Mouse (Mus musculus) forebrain, embryonic 14.5 days (tissue): ENCODE results near the gene Fam161a. TPM values are rescaled to one million over a fixed set of nuclear protein-coding genes. Genes with fewer than 3 reads are reported as not detected.

ENCODE experiments used
- ATAC-seq: fragments of 200-750 bp; cut with Nextera tagmentation; 2 replicates; pipeline ENCODE4 v1.8.0; 2017; ENCODE audit warnings: mild to moderate bottlenecking, moderate library complexity
- DNase-seq: peaks from one replicate; pipeline ENCODE4 v3.0.0-alpha.2; 2015; ENCODE audit warnings: low spot score
- H3K27ac ChIP-seq: fragments of 300-500 bp; sonication (generic); 2 replicates; pipeline ENCODE4 v1.5.1; 2014; ENCODE audit warnings: low read depth, mild to moderate bottlenecking, control low read depth, low read length, moderate library complexity
- H3K27me3 ChIP-seq: fragments of 300-500 bp; sonication (generic); replicated peaks from 2 replicates; pipeline ENCODE4 v1.6.1; 2014; ENCODE audit warnings: low read length, control low read depth, mixed read lengths; ENCODE audit not compliant: control insufficient read depth, insufficient read depth
- H3K36me3 ChIP-seq: fragments of 300-500 bp; sonication (generic); 2 replicates; pipeline ENCODE4 v1.6.1; 2014; ENCODE audit warnings: low read length, control low read depth; ENCODE audit not compliant: control insufficient read depth, insufficient read depth
- H3K4me1 ChIP-seq: fragments of 300-500 bp; sonication (generic); 2 replicates; pipeline ENCODE4 v1.6.1; 2014; ENCODE audit warnings: antibody characterized with exemption, low read length, control low read depth; ENCODE audit not compliant: control insufficient read depth, insufficient read depth
- H3K4me2 ChIP-seq: fragments of 300-500 bp; sonication (generic); 2 replicates; pipeline ENCODE4 v1.6.1; 2014; ENCODE audit warnings: mild to moderate bottlenecking, control low read depth, low read length
- H3K4me3 ChIP-seq: fragments of 300-500 bp; sonication (generic); 2 replicates; pipeline ENCODE4 v1.5.1; 2014; ENCODE audit warnings: low read depth, low read length, control low read depth
- H3K9ac ChIP-seq: fragments of 300-500 bp; sonication (generic); 2 replicates; pipeline ENCODE4 v1.6.1; 2014; ENCODE audit warnings: mild to moderate bottlenecking, low read length, control low read depth, moderate library complexity
- H3K9me3 ChIP-seq: fragments of 300-500 bp; sonication (generic); replicated peaks from 2 replicates; pipeline ENCODE4 v1.6.1; 2016; ENCODE audit warnings: low read length, control low read depth, mixed read lengths; ENCODE audit not compliant: control insufficient read depth
- WGBS: fragments of 180-500 bp; shearing (Covaris S2); extraction: QIAGEN DNeasy Blood & Tissue Kit; methylation state at CpG from one replicate; pipeline ENCODE4 v1.1.7; 2014; 5-methylcytosine and 5-hydroxymethylcytosine counted together
- polyA plus RNA-seq: library from polyadenylated mRNA; unstranded; fragments of >200 nt; fragmentation: Nextera tagmentation; extraction: Ambion mirVana; gene quantifications from 2 replicates; pipeline ENCODE4 v1.2.1, GENCODE M21; 2014

The Fam161a gene
- polyA plus RNA-seq, 1 experiment from 2014 or later, result 3.2 TPM

DNA sequence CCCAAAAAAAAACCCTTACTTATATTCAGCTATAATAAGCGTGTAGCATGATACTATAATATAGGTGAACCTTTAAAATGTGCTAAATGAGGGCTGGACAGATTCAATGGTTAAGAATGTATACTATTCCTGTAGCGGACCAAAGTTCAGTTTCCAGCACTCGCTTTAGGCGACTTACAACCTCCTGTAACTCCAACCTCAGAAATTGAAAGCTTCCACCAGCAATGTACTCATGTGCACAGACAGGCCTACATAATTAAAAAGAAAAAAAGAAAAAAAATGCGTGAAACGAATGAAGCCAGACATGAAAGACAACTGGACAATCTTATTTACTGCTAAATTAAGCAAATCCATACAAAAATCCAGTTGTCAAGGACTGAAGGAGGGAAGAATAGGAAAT, 24.5 kb upstream of the Fam161a start:
- peak overlapping the region; percentile 79 for H3K4me2 ChIP-seq
- H3K9me3 ChIP-seq, result no peaks in the 10 kb centered on the region
- no peaks in the 10 kb centered on the region for H3K27me3 ChIP-seq
- no peak overlapping the region for H3K9ac ChIP-seq
- H3K36me3 ChIP-seq, result peaks cover 11% of the 10 kb centered on the region
- no peak for DNase-seq
- ATAC-seq, result no peak
- no peak overlapping the region for H3K27ac ChIP-seq
- peaks cover 9% of the 10 kb centered on the region for H3K4me1 ChIP-seq
- no peak overlapping the region; the same call in 1 of the 2 replicates for H3K4me3 ChIP-seq
- 72% methylated on average over 6 of the region's 6 CpGs for WGBS

DNA sequence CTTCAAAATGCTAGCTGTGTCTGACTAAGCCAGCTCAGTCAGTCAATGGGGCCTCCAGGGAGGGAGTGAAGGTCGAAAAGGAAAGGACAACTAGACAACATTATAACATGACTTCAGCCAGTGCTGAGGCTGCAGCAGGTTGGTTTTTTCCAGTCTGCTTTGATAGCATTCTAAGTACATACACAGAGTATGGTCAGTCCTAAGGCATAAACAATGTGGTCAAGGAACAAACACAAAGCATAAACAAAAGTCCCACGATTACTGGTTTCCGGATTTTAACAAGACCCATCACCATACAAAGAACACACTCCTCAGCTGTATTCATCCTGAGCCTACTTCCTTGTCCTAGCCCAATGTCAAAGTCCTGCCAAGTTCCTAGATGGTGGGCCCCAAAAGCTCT, 21.8 kb upstream of the Fam161a start:
- WGBS, result 81% methylated on average over 3 of the region's 3 CpGs
- Histone ChIP-seq H3K36me3 (no peaks in the 10 kb centered on the region), H3K9ac (no peak overlapping the region), H3K27ac (no peak overlapping the region), H3K4me1 (peaks cover 6% of the 10 kb centered on the region), H3K9me3 (no peaks in the 10 kb centered on the region), H3K4me2 (no peak overlapping the region), H3K27me3 (no peaks in the 10 kb centered on the region), H3K4me3 (no peak overlapping the region)
- ATAC-seq (no peak), DNase-seq (no peak)

DNA sequence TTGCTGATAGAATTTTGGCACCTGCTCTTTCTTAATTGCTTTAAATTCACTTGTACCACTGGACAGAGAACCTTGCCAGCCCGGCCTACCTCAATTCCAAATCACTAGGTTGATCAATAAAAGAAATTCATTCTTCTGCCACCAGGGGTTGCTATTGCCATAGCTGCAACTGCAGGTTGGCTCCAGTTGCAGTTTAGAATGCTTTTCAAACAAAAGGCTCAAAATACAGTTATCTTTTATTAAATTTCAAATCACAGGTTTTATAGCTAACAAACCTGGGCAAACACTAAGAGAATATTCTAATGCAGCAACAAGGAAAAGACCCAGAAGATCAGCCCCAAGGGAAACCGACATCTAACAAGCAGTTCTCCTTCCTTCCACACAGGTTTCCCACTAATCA, 20.0 kb upstream of the Fam161a start:
- no peak overlapping the region for H3K27ac ChIP-seq
- DNase-seq (peak; percentile 86), ATAC-seq (no peak)
- 54% methylated on average over 2 of the region's 2 CpGs for WGBS
- H3K9me3 ChIP-seq, result no peaks in the 10 kb centered on the region
- no peak overlapping the region for H3K4me3 ChIP-seq
- H3K4me1 ChIP-seq, result peaks cover 10% of the 10 kb centered on the region
- H3K9ac ChIP-seq, result no peak overlapping the region
- no peaks in the 10 kb centered on the region for H3K27me3 ChIP-seq
- H3K36me3 ChIP-seq, result no peaks in the 10 kb centered on the region
- no peak overlapping the region for H3K4me2 ChIP-seq

DNA sequence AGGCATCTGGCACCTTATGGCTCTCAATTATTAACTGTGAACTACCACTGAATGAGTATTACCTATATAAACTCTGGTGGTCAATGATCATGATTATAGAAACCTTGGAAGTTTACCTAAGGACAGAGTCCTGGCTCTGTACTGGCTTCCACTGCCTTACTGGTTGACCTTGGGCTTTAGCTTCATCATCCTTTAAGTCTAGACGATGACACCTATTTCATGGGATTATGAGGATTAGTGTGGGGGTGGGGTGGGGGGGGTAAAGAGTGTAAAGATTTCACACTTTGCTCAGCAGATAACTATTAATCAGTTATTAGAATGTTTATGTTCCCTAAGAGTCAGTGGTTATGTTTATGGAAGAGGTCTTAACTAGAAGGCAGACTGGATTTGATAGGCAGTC, 17.5 kb upstream of the Fam161a start:
- peaks cover 14% of the 10 kb centered on the region for H3K36me3 ChIP-seq
- peak overlapping the region; percentile 93 for H3K27ac ChIP-seq
- 63% methylated on average over 1 of the region's 1 CpGs for WGBS
- peak overlapping the region; percentile 98 for H3K4me2 ChIP-seq
- no peak for DNase-seq
- H3K27me3 ChIP-seq, result no peaks in the 10 kb centered on the region
- no peaks in the 10 kb centered on the region for H3K9me3 ChIP-seq
- H3K9ac ChIP-seq, result peak overlapping the region; percentile 94
- H3K4me3 ChIP-seq, result peak overlapping the region; percentile 83
- H3K4me1 ChIP-seq, result peaks cover 11% of the 10 kb centered on the region
- ATAC-seq, result peak; percentile 6; the same call in 1 of the 2 replicates

GRCm38 (mm10) chr11:22990393-22991126, 16.8 kb upstream of the Fam161a start, which contains the start of gene Cct4:
Gene Cct4 (plus strand): TSS chr11:22990519.
- peak; percentile 95 for DNase-seq
- Histone ChIP-seq H3K27me3 (no peaks in the 10 kb centered on the region), H3K27ac (peak within 1 kb of the TSS; percentile 93), H3K9ac (peak within 1 kb of the TSS; percentile 94), H3K4me3 (peak within 1 kb of the TSS; percentile 83), H3K4me2 (peak within 1 kb of the TSS; percentile 98), H3K9me3 (no peaks in the 10 kb centered on the region), H3K4me1 (peaks cover 11% of the 10 kb centered on the region), H3K36me3 (peaks cover 21% of the 10 kb centered on the region)
- ATAC-seq, result peak; percentile 99
- under 1% methylated on average over 66 of the region's 66 CpGs for WGBS

- H3K4me1 ChIP-seq, result peaks cover 11% of the 10 kb centered on the region
- H3K27me3 ChIP-seq, result no peaks in the 10 kb centered on the region
- no peak overlapping the region for H3K27ac ChIP-seq
- peak overlapping the region; percentile 98 for H3K4me2 ChIP-seq
- peak overlapping the region; percentile 83 for H3K4me3 ChIP-seq
- H3K9me3 ChIP-seq, result no peaks in the 10 kb centered on the region
- no peak for ATAC-seq
- H3K9ac ChIP-seq, result peak overlapping the region; percentile 94
- WGBS, result 11% methylated on average over 14 of the region's 14 CpGs
- DNase-seq, result no peak
- peaks cover 27% of the 10 kb centered on the region for H3K36me3 ChIP-seq
Measured at GRCm38 (mm10) chr11:22991218-22991835, 16.0 kb upstream of the Fam161a start.

GRCm38 (mm10) chr11:22994271-22994670, 13.1 kb upstream of the Fam161a start:
- H3K4me3 ChIP-seq, result no peak overlapping the region
- DNase-seq, result no peak
- H3K4me1 ChIP-seq, result peaks cover 11% of the 10 kb centered on the region
- H3K27ac ChIP-seq, result no peak overlapping the region
- no peak overlapping the region for H3K9ac ChIP-seq
- no peaks in the 10 kb centered on the region for H3K9me3 ChIP-seq
- H3K4me2 ChIP-seq, result no peak overlapping the region
- WGBS, result 87% methylated on average over 2 of the region's 2 CpGs
- ATAC-seq, result no peak
- no peaks in the 10 kb centered on the region for H3K27me3 ChIP-seq
- peaks cover 53% of the 10 kb centered on the region for H3K36me3 ChIP-seq

GRCm38 (mm10) chr11:22995461-22995860, 11.9 kb upstream of the Fam161a start:
- no peak overlapping the region for H3K4me3 ChIP-seq
- no peak overlapping the region for H3K9ac ChIP-seq
- DNase-seq, result no peak
- no peak for ATAC-seq
- H3K27ac ChIP-seq, result no peak overlapping the region
- no peak overlapping the region for H3K4me2 ChIP-seq
- peaks cover 65% of the 10 kb centered on the region for H3K36me3 ChIP-seq
- peaks cover 11% of the 10 kb centered on the region for H3K4me1 ChIP-seq
- H3K9me3 ChIP-seq, result no peaks in the 10 kb centered on the region
- H3K27me3 ChIP-seq, result no peaks in the 10 kb centered on the region
- WGBS, result 95% methylated on average over 4 of the region's 4 CpGs

GRCm38 (mm10) chr11:22998308-22998707, 9.0 kb upstream of the Fam161a start:
- Histone ChIP-seq H3K27me3 (no peaks in the 10 kb centered on the region), H3K9me3 (no peaks in the 10 kb centered on the region), H3K4me3 (no peak overlapping the region), H3K36me3 (peaks cover 86% of the 10 kb centered on the region), H3K9ac (no peak overlapping the region), H3K4me1 (no peaks in the 10 kb centered on the region), H3K27ac (no peak overlapping the region), H3K4me2 (no peak overlapping the region)
- DNase-seq (no peak), ATAC-seq (no peak)
- WGBS, result 91% methylated on average over 1 of the region's 1 CpGs
